Mouse (Mus musculus): Measurements from ENCODE around the gene Tmem165. TPM values are rescaled to one million over a fixed set of nuclear protein-coding genes. Genes with fewer than 3 reads are reported as not detected.

Tmem165 gene
- polyA plus RNA-seq, 1 experiment from 2014 or later = 58.2 TPM

- H3K4me1 ChIP-seq (ENCODE audit: control insufficient read depth, insufficient read depth, low read length) = no peaks in the 10 kb centered on the region
- no peaks in the 10 kb centered on the region for H3K9me3 ChIP-seq (ENCODE audit: control insufficient read depth, low read length)
- no peak overlapping the region for H3K4me3 ChIP-seq (replicated peaks; ENCODE audit: low read depth, low read length)
- WGBS = 95% methylated on average over 6 of the region's 6 CpGs
- no peak for ATAC-seq (ENCODE audit: low FRiP score, low TSS enrichment)
- H3K27me3 ChIP-seq (ENCODE audit: control insufficient read depth, insufficient read depth, low read length) = no peaks in the 10 kb centered on the region
- DNase-seq = no peak
- no peak overlapping the region for H3K4me2 ChIP-seq (ENCODE audit: low read length)
- no peaks in the 10 kb centered on the region for H3K36me3 ChIP-seq (ENCODE audit: control insufficient read depth, insufficient read depth, low read length)
- no peak overlapping the region for H3K9ac ChIP-seq (replicated peaks; ENCODE audit: low read length)
- no peak overlapping the region for H3K27ac ChIP-seq (replicated peaks; ENCODE audit: low read depth, low read length)
Observed at GRCm38 (mm10) chr5:76161491-76161890, 22.2 kb upstream of the Tmem165 start.

- whole genome bisulfite sequencing = 88% methylated on average over 5 of the region's 5 CpGs
- no peak overlapping the region for H3K9ac ChIP-seq (replicated peaks; ENCODE audit: low read length)
Observed at GRCm38 (mm10) chr5:76162926-76163325, 20.8 kb upstream of the Tmem165 start.

GRCm38 (mm10) chr5:76163828-76164390 is 19.8 kb upstream of the Tmem165 start:
- H3K27ac ChIP-seq (replicated peaks; ENCODE audit: low read depth, low read length) = no peak overlapping the region
- 37% methylated on average over 4 of the region's 4 CpGs for WGBS
- no peaks in the 10 kb centered on the region for H3K36me3 ChIP-seq (ENCODE audit: control insufficient read depth, insufficient read depth, low read length)
- no peaks in the 10 kb centered on the region for H3K27me3 ChIP-seq (ENCODE audit: control insufficient read depth, insufficient read depth, low read length)
- no peaks in the 10 kb centered on the region for H3K9me3 ChIP-seq (ENCODE audit: control insufficient read depth, low read length)
- H3K4me3 ChIP-seq (replicated peaks; ENCODE audit: low read depth, low read length) = no peak overlapping the region
- H3K9ac ChIP-seq (replicated peaks; ENCODE audit: low read length) = no peak overlapping the region
- ATAC-seq (ENCODE audit: low FRiP score, low TSS enrichment) (no peak), DNase-seq (no peak)
- H3K4me1 ChIP-seq (ENCODE audit: control insufficient read depth, insufficient read depth, low read length) = no peaks in the 10 kb centered on the region
- H3K4me2 ChIP-seq (ENCODE audit: low read length) = no peak overlapping the region

More at GRCm38 (mm10) chr5:76162926-76163325, 20.8 kb upstream of the Tmem165 start:
- Histone ChIP-seq H3K4me1 (ENCODE audit: control insufficient read depth, insufficient read depth, low read length) (no peaks in the 10 kb centered on the region), H3K27ac (replicated peaks; ENCODE audit: low read depth, low read length) (no peak overlapping the region), H3K36me3 (ENCODE audit: control insufficient read depth, insufficient read depth, low read length) (no peaks in the 10 kb centered on the region), H3K4me2 (ENCODE audit: low read length) (no peak overlapping the region), H3K4me3 (replicated peaks; ENCODE audit: low read depth, low read length) (no peak overlapping the region), H3K27me3 (ENCODE audit: control insufficient read depth, insufficient read depth, low read length) (no peaks in the 10 kb centered on the region), H3K9me3 (ENCODE audit: control insufficient read depth, low read length) (no peaks in the 10 kb centered on the region)
- DNase-seq (no peak), ATAC-seq (ENCODE audit: low FRiP score, low TSS enrichment) (no peak)

GRCm38 (mm10) chr5:76164827-76165226 is 18.9 kb upstream of the Tmem165 start:
- Histone ChIP-seq H3K4me2 (ENCODE audit: low read length) (no peak overlapping the region), H3K36me3 (ENCODE audit: control insufficient read depth, insufficient read depth, low read length) (no peaks in the 10 kb centered on the region), H3K9me3 (ENCODE audit: control insufficient read depth, low read length) (no peaks in the 10 kb centered on the region), H3K4me3 (replicated peaks; ENCODE audit: low read depth, low read length) (no peak overlapping the region), H3K27me3 (ENCODE audit: control insufficient read depth, insufficient read depth, low read length) (no peaks in the 10 kb centered on the region), H3K9ac (replicated peaks; ENCODE audit: low read length) (no peak overlapping the region), H3K27ac (replicated peaks; ENCODE audit: low read depth, low read length) (no peak overlapping the region), H3K4me1 (ENCODE audit: control insufficient read depth, insufficient read depth, low read length) (no peaks in the 10 kb centered on the region)
- ATAC-seq (ENCODE audit: low FRiP score, low TSS enrichment) (no peak), DNase-seq (no peak)
- 75% methylated on average over 7 of the region's 7 CpGs for WGBS

- H3K9me3 ChIP-seq (ENCODE audit: control insufficient read depth, low read length) = no peaks in the 10 kb centered on the region
- no peaks in the 10 kb centered on the region for H3K36me3 ChIP-seq (ENCODE audit: control insufficient read depth, insufficient read depth, low read length)
- H3K27me3 ChIP-seq (ENCODE audit: control insufficient read depth, insufficient read depth, low read length) = no peaks in the 10 kb centered on the region
- 85% methylated on average over 4 of the region's 4 CpGs for WGBS
- ATAC-seq (ENCODE audit: low FRiP score, low TSS enrichment) (no peak), DNase-seq (no peak)
- H3K27ac ChIP-seq (replicated peaks; ENCODE audit: low read depth, low read length) = no peak overlapping the region
- no peaks in the 10 kb centered on the region for H3K4me1 ChIP-seq (ENCODE audit: control insufficient read depth, insufficient read depth, low read length)
- no peak overlapping the region for H3K4me2 ChIP-seq (ENCODE audit: low read length)
- H3K4me3 ChIP-seq (replicated peaks; ENCODE audit: low read depth, low read length) = no peak overlapping the region
- no peak overlapping the region for H3K9ac ChIP-seq (replicated peaks; ENCODE audit: low read length)
Observed at GRCm38 (mm10) chr5:76170522-76170921, 13.2 kb upstream of the Tmem165 start.

GRCm38 (mm10) chr5:76171039-76171438 is 12.6 kb upstream of the Tmem165 start:
- ATAC-seq (ENCODE audit: low FRiP score, low TSS enrichment) = no peak

GRCm38 (mm10) chr5:76175051-76175450 is 8.6 kb upstream of the Tmem165 start:
- no peaks in the 10 kb centered on the region for H3K27me3 ChIP-seq (ENCODE audit: control insufficient read depth, insufficient read depth, low read length)
- H3K9ac ChIP-seq (replicated peaks; ENCODE audit: low read length) = no peak overlapping the region
- ATAC-seq (ENCODE audit: low FRiP score, low TSS enrichment) (no peak), DNase-seq (no peak)
- no peak overlapping the region for H3K4me3 ChIP-seq (replicated peaks; ENCODE audit: low read depth, low read length)
- H3K36me3 ChIP-seq (ENCODE audit: control insufficient read depth, insufficient read depth, low read length) = no peaks in the 10 kb centered on the region
- H3K4me1 ChIP-seq (ENCODE audit: control insufficient read depth, insufficient read depth, low read length) = no peaks in the 10 kb centered on the region
- WGBS = 92% methylated on average over 4 of the region's 4 CpGs
- H3K27ac ChIP-seq (replicated peaks; ENCODE audit: low read depth, low read length) = no peak overlapping the region
- H3K9me3 ChIP-seq (ENCODE audit: control insufficient read depth, low read length) = no peaks in the 10 kb centered on the region
- H3K4me2 ChIP-seq (ENCODE audit: low read length) = no peak overlapping the region

More at GRCm38 (mm10) chr5:76171039-76171438, 12.6 kb upstream of the Tmem165 start:
- Histone ChIP-seq H3K27ac (replicated peaks; ENCODE audit: low read depth, low read length) (no peak overlapping the region), H3K27me3 (ENCODE audit: control insufficient read depth, insufficient read depth, low read length) (no peaks in the 10 kb centered on the region), H3K36me3 (ENCODE audit: control insufficient read depth, insufficient read depth, low read length) (no peaks in the 10 kb centered on the region), H3K4me2 (ENCODE audit: low read length) (no peak overlapping the region), H3K9ac (replicated peaks; ENCODE audit: low read length) (no peak overlapping the region), H3K4me3 (replicated peaks; ENCODE audit: low read depth, low read length) (no peak overlapping the region), H3K9me3 (ENCODE audit: control insufficient read depth, low read length) (no peaks in the 10 kb centered on the region), H3K4me1 (ENCODE audit: control insufficient read depth, insufficient read depth, low read length) (no peaks in the 10 kb centered on the region)
- no peak for DNase-seq

GRCm38 (mm10) chr5:76176411-76176810 is 7.3 kb upstream of the Tmem165 start:
- WGBS = 66% methylated on average over 3 of the region's 3 CpGs
- H3K4me2 ChIP-seq (ENCODE audit: low read length) = no peak overlapping the region
- H3K27me3 ChIP-seq (ENCODE audit: control insufficient read depth, insufficient read depth, low read length) = no peaks in the 10 kb centered on the region
- no peak overlapping the region for H3K9ac ChIP-seq (replicated peaks; ENCODE audit: low read length)
- H3K4me1 ChIP-seq (ENCODE audit: control insufficient read depth, insufficient read depth, low read length) = no peaks in the 10 kb centered on the region
- no peak overlapping the region for H3K27ac ChIP-seq (replicated peaks; ENCODE audit: low read depth, low read length)
- no peaks in the 10 kb centered on the region for H3K9me3 ChIP-seq (ENCODE audit: control insufficient read depth, low read length)
- no peak for DNase-seq
- no peak overlapping the region for H3K4me3 ChIP-seq (replicated peaks; ENCODE audit: low read depth, low read length)
- no peaks in the 10 kb centered on the region for H3K36me3 ChIP-seq (ENCODE audit: control insufficient read depth, insufficient read depth, low read length)
- no peak for ATAC-seq (ENCODE audit: low FRiP score, low TSS enrichment)

GRCm38 (mm10) chr5:76176841-76177240 is 6.8 kb upstream of the Tmem165 start:
- Histone ChIP-seq H3K9me3 (ENCODE audit: control insufficient read depth, low read length) (no peaks in the 10 kb centered on the region), H3K27me3 (ENCODE audit: control insufficient read depth, insufficient read depth, low read length) (no peaks in the 10 kb centered on the region), H3K4me2 (ENCODE audit: low read length) (no peak overlapping the region), H3K36me3 (ENCODE audit: control insufficient read depth, insufficient read depth, low read length) (no peaks in the 10 kb centered on the region), H3K4me1 (ENCODE audit: control insufficient read depth, insufficient read depth, low read length) (no peaks in the 10 kb centered on the region), H3K27ac (replicated peaks; ENCODE audit: low read depth, low read length) (no peak overlapping the region), H3K9ac (replicated peaks; ENCODE audit: low read length) (no peak overlapping the region), H3K4me3 (replicated peaks; ENCODE audit: low read depth, low read length) (no peak overlapping the region)
- ATAC-seq (ENCODE audit: low FRiP score, low TSS enrichment) = no peak
- WGBS = 78% methylated on average over 11 of the region's 11 CpGs
- no peak for DNase-seq

All from midbrain, embryonic 14.5 days (tissue).